Mouse (Mus musculus): ENCODE results near the gene Saal1.

Saal1 gene

GRCm38 (mm10) chr7:46638889-46639691 is 71.4 kb downstream of the Saal1 start:
- in situ Hi-C loops (cut with MboI; ENCODE audit: unreplicated experiment in 2 of 2), result no loop called here
